Mouse (Mus musculus): Measurements from ENCODE around the gene Pax7. TPM values are rescaled to one million over a fixed set of nuclear protein-coding genes. Genes with fewer than 3 reads are reported as not detected.
A peak's percentile ranks its signal among the peaks of the same experiment; 100 is the strongest.

The Pax7 gene
- polyA plus RNA-seq, 1 experiment from 2014 or later: 0.43 TPM

- WGBS: 16% methylated on average over 7 of the region's 7 CpGs
These were observed 10.1 kb upstream of the Pax7 start for GRCm38 (mm10) chr4:139843456-139843855.

GRCm38 (mm10) chr4:139842919-139843318, 9.6 kb upstream of the Pax7 start:
- Histone ChIP-seq H3K4me2 (no peak overlapping the region), H3K27me3 (peaks cover 95% of the 10 kb centered on the region), H3K9me3 (0 out of 2 replicates have a peak, but pooled peaks cover 3% of the 10 kb centered on the region), H3K4me3 (replicated peaks) (no peak overlapping the region), H3K9ac (no peak overlapping the region), H3K36me3 (replicated peaks) (no peaks in the 10 kb centered on the region), H3K4me1 (peaks cover 10% of the 10 kb centered on the region), H3K27ac (no peak overlapping the region)
- ATAC-seq (ENCODE audit: low FRiP score): no peak
- 79% methylated on average over 7 of the region's 7 CpGs for WGBS

More at GRCm38 (mm10) chr4:139843456-139843855, 10.1 kb upstream of the Pax7 start:
- H3K36me3 ChIP-seq (replicated peaks): no peaks in the 10 kb centered on the region
- H3K9me3 ChIP-seq: 0 out of 2 replicates have a peak, but pooled peaks cover 3% of the 10 kb centered on the region
- no peak overlapping the region for H3K9ac ChIP-seq
- no peak overlapping the region for H3K4me3 ChIP-seq (replicated peaks)
- no peak overlapping the region for H3K4me2 ChIP-seq
- no peak overlapping the region for H3K27ac ChIP-seq
- peaks cover 95% of the 10 kb centered on the region for H3K27me3 ChIP-seq
- peaks cover 5% of the 10 kb centered on the region for H3K4me1 ChIP-seq
- ATAC-seq (ENCODE audit: low FRiP score): no peak

- peaks cover 100% of the 10 kb centered on the region for H3K27me3 ChIP-seq
- H3K9me3 ChIP-seq: 0 out of 2 replicates have a peak, but pooled peaks cover 3% of the 10 kb centered on the region
- no peak for ATAC-seq (ENCODE audit: low FRiP score)
- H3K9ac ChIP-seq: no peak overlapping the region
- H3K4me2 ChIP-seq: no peak overlapping the region
- H3K36me3 ChIP-seq (replicated peaks): no peaks in the 10 kb centered on the region
- H3K27ac ChIP-seq: no peak overlapping the region
- no peak overlapping the region for H3K4me3 ChIP-seq (replicated peaks)
- 35% methylated on average over 9 of the region's 9 CpGs for WGBS
- H3K4me1 ChIP-seq: peaks cover 28% of the 10 kb centered on the region
These were observed 7.7 kb upstream of the Pax7 start for GRCm38 (mm10) chr4:139840939-139841500.

- Histone ChIP-seq H3K4me3 (replicated peaks) (no peak overlapping the region), H3K9me3 (0 out of 2 replicates have a peak, but pooled peaks cover 3% of the 10 kb centered on the region), H3K27ac (no peak overlapping the region), H3K4me2 (no peak overlapping the region), H3K36me3 (replicated peaks) (no peaks in the 10 kb centered on the region), H3K27me3 (peaks cover 100% of the 10 kb centered on the region), H3K9ac (no peak overlapping the region), H3K4me1 (peaks cover 34% of the 10 kb centered on the region)
- WGBS: 80% methylated on average over 4 of the region's 4 CpGs
- ATAC-seq (ENCODE audit: low FRiP score): no peak
These were observed 7.1 kb upstream of the Pax7 start for GRCm38 (mm10) chr4:139840442-139840841.

- WGBS: 6% methylated on average over 5 of the region's 5 CpGs
- Histone ChIP-seq H3K4me1 (peaks cover 69% of the 10 kb centered on the region), H3K27ac (no peak overlapping the region), H3K9ac (no peak overlapping the region), H3K4me3 (replicated peaks) (no peak overlapping the region), H3K4me2 (0 out of 2 replicates have a peak overlapping the region, but pooled peaks have one; percentile 4), H3K36me3 (replicated peaks) (no peaks in the 10 kb centered on the region), H3K27me3 (peaks cover 100% of the 10 kb centered on the region), H3K9me3 (0 out of 2 replicates have a peak, but pooled peaks cover 3% of the 10 kb centered on the region)
- no peak for ATAC-seq (ENCODE audit: low FRiP score)
These were observed 3.4 kb upstream of the Pax7 start for GRCm38 (mm10) chr4:139836681-139837080.

GRCm38 (mm10) chr4:139836196-139836595, 2.9 kb upstream of the Pax7 start:
- no peaks in the 10 kb centered on the region for H3K36me3 ChIP-seq (replicated peaks)
- no peak overlapping the region for H3K27ac ChIP-seq
- no peak for ATAC-seq (ENCODE audit: low FRiP score)
- H3K4me2 ChIP-seq: 0 out of 2 replicates have a peak overlapping the region, but pooled peaks have one; percentile 4
- H3K4me1 ChIP-seq: peaks cover 73% of the 10 kb centered on the region
- WGBS: 1% methylated on average over 8 of the region's 8 CpGs
- H3K27me3 ChIP-seq: peaks cover 100% of the 10 kb centered on the region
- no peak overlapping the region for H3K4me3 ChIP-seq (replicated peaks)
- H3K9me3 ChIP-seq: 0 out of 2 replicates have a peak, but pooled peaks cover 3% of the 10 kb centered on the region
- no peak overlapping the region for H3K9ac ChIP-seq

GRCm38 (mm10) chr4:139833817-139834401, 581 bp upstream of the Pax7 start:
- H3K4me2 ChIP-seq: peak overlapping the region; percentile 54
- no peaks in the 10 kb centered on the region for H3K36me3 ChIP-seq (replicated peaks)
- no peak overlapping the region for H3K27ac ChIP-seq
- peaks cover 100% of the 10 kb centered on the region for H3K27me3 ChIP-seq
- no peak overlapping the region for H3K9ac ChIP-seq
- ATAC-seq (ENCODE audit: low FRiP score): no peak
- 2% methylated on average over 17 of the region's 17 CpGs for WGBS
- no peaks in the 10 kb centered on the region for H3K9me3 ChIP-seq
- peaks cover 83% of the 10 kb centered on the region for H3K4me1 ChIP-seq
- H3K4me3 ChIP-seq (replicated peaks): no peak overlapping the region

- WGBS: under 1% methylated on average over 55 of the region's 55 CpGs
- peaks cover 84% of the 10 kb centered on the region for H3K4me1 ChIP-seq
- no peak overlapping the region for H3K9ac ChIP-seq
- peak overlapping the region; percentile 30 for H3K4me3 ChIP-seq (replicated peaks)
- peaks cover 100% of the 10 kb centered on the region for H3K27me3 ChIP-seq
- no peak overlapping the region for H3K27ac ChIP-seq
- H3K36me3 ChIP-seq (replicated peaks): no peaks in the 10 kb centered on the region
- ATAC-seq (ENCODE audit: low FRiP score): no peak
- H3K9me3 ChIP-seq: no peaks in the 10 kb centered on the region
- peak overlapping the region; percentile 54 for H3K4me2 ChIP-seq
These were observed 870 bp downstream of the Pax7 start for GRCm38 (mm10) chr4:139832281-139833035.

- Histone ChIP-seq H3K4me2 (peak overlapping the region; percentile 54), H3K27me3 (peaks cover 100% of the 10 kb centered on the region), H3K9ac (no peak overlapping the region; the same call in 1 of the 2 replicates), H3K4me3 (replicated peaks) (peak overlapping the region; percentile 23), H3K9me3 (no peaks in the 10 kb centered on the region), H3K4me1 (peaks cover 79% of the 10 kb centered on the region), H3K27ac (no peak overlapping the region), H3K36me3 (replicated peaks) (no peaks in the 10 kb centered on the region)
- WGBS: under 1% methylated on average over 57 of the region's 57 CpGs
- no peak for ATAC-seq (ENCODE audit: low FRiP score)
These were observed 1.7 kb downstream of the Pax7 start for GRCm38 (mm10) chr4:139831501-139832230.

GRCm38 (mm10) chr4:139830581-139831387, 2.5 kb downstream of the Pax7 start:
- Histone ChIP-seq H3K4me2 (peak overlapping the region; percentile 54; the same call in 1 of the 2 replicates), H3K4me1 (peaks cover 76% of the 10 kb centered on the region), H3K27ac (no peak overlapping the region), H3K9me3 (no peaks in the 10 kb centered on the region), H3K36me3 (replicated peaks) (no peaks in the 10 kb centered on the region), H3K27me3 (peaks cover 100% of the 10 kb centered on the region), H3K9ac (no peak overlapping the region), H3K4me3 (replicated peaks) (peak overlapping the region; percentile 23; the same call in 1 of the 2 replicates)
- WGBS: under 1% methylated on average over 24 of the region's 24 CpGs
- no peak for ATAC-seq (ENCODE audit: low FRiP score)

GRCm38 (mm10) chr4:139830053-139830452, 3.3 kb downstream of the Pax7 start:
- H3K9me3 ChIP-seq: no peaks in the 10 kb centered on the region
- H3K27me3 ChIP-seq: peaks cover 100% of the 10 kb centered on the region
- ATAC-seq (ENCODE audit: low FRiP score): no peak
- no peaks in the 10 kb centered on the region for H3K36me3 ChIP-seq (replicated peaks)
- H3K4me3 ChIP-seq (replicated peaks): no peak overlapping the region
- peaks cover 76% of the 10 kb centered on the region for H3K4me1 ChIP-seq
- under 1% methylated on average over 14 of the region's 14 CpGs for WGBS
- H3K4me2 ChIP-seq: no peak overlapping the region
- H3K27ac ChIP-seq: no peak overlapping the region
- no peak overlapping the region for H3K9ac ChIP-seq

Data from forebrain, embryonic 12.5 days (tissue).